Mouse (Mus musculus) midbrain, embryonic 14.5 days (tissue): Measurements from ENCODE around the gene Slc1a2. TPM values are rescaled to one million over a fixed set of nuclear protein-coding genes. Genes with fewer than 3 reads are reported as not detected.

ENCODE experiments used
- ATAC-seq: fragments of 200-750 bp; cut with Nextera tagmentation; 2 replicates; pipeline ENCODE4 v1.8.0; 2017; ENCODE audit warnings: moderate number of reproducible peaks, moderate library complexity; ENCODE audit not compliant: low FRiP score, low TSS enrichment
- DNase-seq: peaks from one replicate; pipeline ENCODE4 v3.0.0-alpha.2; 2015
- H3K27ac ChIP-seq: fragments of 300-500 bp; sonication (generic); replicated peaks from 2 replicates; pipeline ENCODE4 v1.5.1; 2014; ENCODE audit warnings: mild to moderate bottlenecking, low read depth, low read length, moderate library complexity
- H3K27me3 ChIP-seq: fragments of 300-500 bp; sonication (generic); 2 replicates; pipeline ENCODE4 v1.6.1; 2014; ENCODE audit warnings: low read length, control low read depth, mixed read lengths; ENCODE audit not compliant: control insufficient read depth, insufficient read depth
- H3K36me3 ChIP-seq: fragments of 300-500 bp; sonication (generic); 2 replicates; pipeline ENCODE4 v1.6.1; 2014; ENCODE audit warnings: low read length, control low read depth; ENCODE audit not compliant: control insufficient read depth, insufficient read depth
- H3K4me1 ChIP-seq: fragments of 300-500 bp; sonication (generic); 2 replicates; pipeline ENCODE4 v1.6.1; 2014; ENCODE audit warnings: mild to moderate bottlenecking, antibody characterized with exemption, low read length, control low read depth; ENCODE audit not compliant: control insufficient read depth, insufficient read depth
- H3K4me2 ChIP-seq: fragments of 300-500 bp; sonication (generic); 2 replicates; pipeline ENCODE4 v1.6.1; 2014; ENCODE audit warnings: mild to moderate bottlenecking, low read length, moderate library complexity
- H3K4me3 ChIP-seq: fragments of 300-500 bp; sonication (generic); replicated peaks from 2 replicates; pipeline ENCODE4 v1.5.1; 2014; ENCODE audit warnings: low read depth, low read length
- H3K9ac ChIP-seq: fragments of 300-500 bp; sonication (generic); replicated peaks from 2 replicates; pipeline ENCODE4 v1.6.1; 2014; ENCODE audit warnings: mild to moderate bottlenecking, low read length, moderate library complexity
- H3K9me3 ChIP-seq: fragments of 300-500 bp; sonication (generic); 2 replicates; pipeline ENCODE4 v1.6.1; 2016; ENCODE audit warnings: low read length, control low read depth, mixed read lengths; ENCODE audit not compliant: control insufficient read depth
- WGBS: fragments of 180-500 bp; shearing (Covaris S2); extraction: QIAGEN DNeasy Blood & Tissue Kit; methylation state at CpG from one replicate; pipeline ENCODE4 v1.1.7; 2014; 5-methylcytosine and 5-hydroxymethylcytosine counted together
- polyA plus RNA-seq: library from polyadenylated mRNA; unstranded; fragments of >200 nt; fragmentation: Nextera tagmentation; extraction: Ambion mirVana; gene quantifications from 2 replicates; pipeline ENCODE4 v1.2.1, GENCODE M21; 2014

Slc1a2 gene
- polyA plus RNA-seq, 1 experiment from 2014 or later, result 24.0 TPM

GRCm38 (mm10) chr2:102831547-102831946, 173.1 kb downstream of the Slc1a2 start:
- DNase-seq (no peak), ATAC-seq (no peak)
- Histone ChIP-seq H3K9me3 (no peaks in the 10 kb centered on the region), H3K4me2 (no peak overlapping the region), H3K4me3 (no peak overlapping the region), H3K4me1 (no peaks in the 10 kb centered on the region), H3K36me3 (no peaks in the 10 kb centered on the region), H3K27me3 (no peaks in the 10 kb centered on the region), H3K9ac (no peak overlapping the region), H3K27ac (no peak overlapping the region)

- ATAC-seq (no peak), DNase-seq (no peak)
- 72% methylated on average over 7 of the region's 7 CpGs for WGBS
These were observed 179.7 kb downstream of the Slc1a2 start for GRCm38 (mm10) chr2:102838179-102838578.

More at GRCm38 (mm10) chr2:102838179-102838578, 179.7 kb downstream of the Slc1a2 start:
- Histone ChIP-seq H3K4me3 (no peak overlapping the region), H3K27me3 (no peaks in the 10 kb centered on the region), H3K9me3 (no peaks in the 10 kb centered on the region), H3K4me1 (no peaks in the 10 kb centered on the region), H3K27ac (no peak overlapping the region), H3K36me3 (no peaks in the 10 kb centered on the region), H3K4me2 (no peak overlapping the region), H3K9ac (no peak overlapping the region)

Other genes with a start within 250 kb of the Slc1a2 start
- gene Fjx1, start 206.2 kb upstream of the Slc1a2 start, polyA plus RNA-seq, result 33.0 and 34.4 TPM in 2 replicates
- 3.7 and 4.1 TPM in 2 replicates for gene Pamr1, start 108.6 kb upstream of the Slc1a2 start, polyA plus RNA-seq
- 2.3 and 3.1 TPM in 2 replicates for gene Cd44, start 243.0 kb downstream of the Slc1a2 start, polyA plus RNA-seq